Mouse (Mus musculus) intestine, embryonic 14.5 days (tissue): Measurements from ENCODE around the gene Vwa3a. TPM values are rescaled to one million over a fixed set of nuclear protein-coding genes. Genes with fewer than 3 reads are reported as not detected.

Source experiments
- ATAC-seq: fragments of 200-750 bp; cut with Nextera tagmentation; replicated peaks from 2 replicates; pipeline ENCODE4 v1.8.0; 2017; ENCODE audit warnings: low read depth, moderate number of reproducible peaks, moderate TSS enrichment, moderate library complexity; ENCODE audit not compliant: low FRiP score, low TSS enrichment
- DNase-seq: peaks from one replicate; pipeline ENCODE4 v3.0.0-alpha.2; 2018; ENCODE audit warnings: low spot score
- H3K27ac ChIP-seq: fragments of 300-500 bp; sonication (generic); 2 replicates; pipeline ENCODE4 v1.5.1; 2014; ENCODE audit warnings: low read depth, mild to moderate bottlenecking, control low read depth
- H3K27me3 ChIP-seq: fragments of 300-500 bp; sonication (generic); replicated peaks from 2 replicates; pipeline ENCODE4 v1.6.1; 2014; ENCODE audit warnings: low read length, control low read depth; ENCODE audit not compliant: control insufficient read depth, insufficient read depth
- H3K36me3 ChIP-seq: fragments of 300-500 bp; sonication (generic); 2 replicates; pipeline ENCODE4 v1.6.1; 2014; ENCODE audit warnings: low read length, control low read depth; ENCODE audit not compliant: control insufficient read depth, insufficient read depth
- H3K4me1 ChIP-seq: fragments of 300-500 bp; sonication (generic); replicated peaks from 2 replicates; pipeline ENCODE4 v1.6.1; 2014; ENCODE audit warnings: low read length, control low read depth, mixed read lengths; ENCODE audit not compliant: control insufficient read depth, insufficient read depth
- H3K4me2 ChIP-seq: fragments of 300-500 bp; sonication (generic); 2 replicates; pipeline ENCODE4 v1.6.1; 2014; ENCODE audit warnings: low read length
- H3K4me3 ChIP-seq: fragments of 300-500 bp; sonication (generic); 2 replicates; pipeline ENCODE4 v1.5.1; 2014; ENCODE audit warnings: low read depth, low read length, control low read depth, mixed read lengths
- H3K9ac ChIP-seq: fragments of 300-500 bp; sonication (generic); 2 replicates; pipeline ENCODE4 v1.6.1; 2014; ENCODE audit warnings: mild to moderate bottlenecking, low read length
- H3K9me3 ChIP-seq: fragments of 300-500 bp; sonication (generic); 2 replicates; pipeline ENCODE4 v1.6.1; 2016; ENCODE audit warnings: low read length, control low read depth; ENCODE audit not compliant: control insufficient read depth
- WGBS: fragments of 180-500 bp; shearing (Covaris S2); extraction: QIAGEN DNeasy Blood & Tissue Kit; methylation state at CpG from one replicate; pipeline ENCODE4 v1.1.7; 2014; 5-methylcytosine and 5-hydroxymethylcytosine counted together
- polyA plus RNA-seq: library from polyadenylated mRNA; unstranded; fragments of >200 nt; fragmentation: Nextera tagmentation; extraction: Ambion mirVana; gene quantifications from 2 replicates; pipeline ENCODE4 v1.2.1, GENCODE M21; 2014

The Vwa3a gene
- polyA plus RNA-seq, 1 experiment from 2014 or later: 0.32 TPM

DNA sequence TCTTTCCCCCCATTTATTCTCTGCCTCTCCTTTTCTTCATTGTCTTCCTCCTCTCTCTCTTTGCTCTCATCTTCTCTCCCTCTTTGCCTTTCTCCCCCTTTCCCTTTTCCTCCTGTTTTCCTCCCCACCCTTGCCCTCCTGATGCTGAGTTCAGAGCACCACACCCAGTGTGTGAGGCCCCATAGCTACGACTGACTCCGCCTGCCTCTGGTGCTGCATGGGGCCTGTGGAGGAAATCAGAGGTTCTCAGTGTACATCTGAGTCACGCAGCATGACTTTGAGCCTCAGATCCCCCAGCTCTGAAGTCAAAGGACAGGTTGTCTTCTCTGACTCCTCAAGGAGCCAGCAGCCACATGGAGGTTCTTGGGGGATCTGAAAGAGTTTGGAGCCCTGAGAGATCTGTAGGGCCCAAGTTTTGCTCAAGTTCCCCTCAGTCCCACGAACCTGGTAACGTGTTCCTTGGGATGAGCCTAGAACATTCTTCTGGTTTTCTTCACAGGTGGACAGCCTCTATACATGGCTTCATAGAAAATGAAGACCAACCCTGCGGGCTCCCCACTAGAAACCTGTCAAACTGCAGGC is 72.8 kb downstream of the Vwa3a start, which contains the start of gene Gm5737:
Gene Gm5737 (plus strand): TSS at position 532 of the 582 bp plus-strand sequence.
- H3K4me1 ChIP-seq: no peaks in the 10 kb centered on the region
- no peak within 1 kb of the TSS for H3K4me2 ChIP-seq
- no peak within 1 kb of the TSS for H3K4me3 ChIP-seq
- no peaks in the 10 kb centered on the region for H3K36me3 ChIP-seq
- 78% methylated on average over 6 of the region's 6 CpGs for WGBS
- no peak within 1 kb of the TSS; the same call in 1 of the 2 replicates for H3K27ac ChIP-seq
- ATAC-seq (no peak), DNase-seq (no peak)
- H3K9me3 ChIP-seq: no peaks in the 10 kb centered on the region
- no peak within 1 kb of the TSS for H3K9ac ChIP-seq
- 0 out of 2 replicates have a peak, but pooled peaks cover 5% of the 10 kb centered on the region for H3K27me3 ChIP-seq

DNA sequence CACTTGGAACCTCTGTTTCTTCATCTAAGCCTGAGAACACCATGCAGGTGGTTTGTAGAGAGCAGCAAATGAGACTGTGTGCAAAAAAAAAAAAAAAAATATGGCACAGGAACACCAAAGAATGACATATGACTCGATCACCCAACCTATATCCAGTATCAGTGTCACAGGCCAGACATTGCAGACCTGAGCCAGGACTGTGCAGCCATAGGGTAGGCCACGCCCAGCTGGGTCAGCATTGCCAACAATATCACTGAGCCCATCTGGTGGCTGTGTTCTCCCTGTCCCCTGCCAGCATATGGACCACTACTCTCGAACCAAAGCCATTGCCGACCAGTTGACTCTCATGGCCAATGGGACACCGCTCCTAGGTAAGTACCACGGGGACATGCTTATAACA is 78.4 kb downstream of the Vwa3a start:
- Histone ChIP-seq H3K36me3 (no peaks in the 10 kb centered on the region), H3K4me2 (no peak overlapping the region), H3K4me1 (no peaks in the 10 kb centered on the region), H3K27ac (no peak overlapping the region), H3K9ac (no peak overlapping the region), H3K4me3 (no peak overlapping the region), H3K27me3 (no peaks in the 10 kb centered on the region), H3K9me3 (no peaks in the 10 kb centered on the region)
- 87% methylated on average over 6 of the region's 6 CpGs for WGBS
- DNase-seq: no peak
- ATAC-seq: no peak

DNA sequence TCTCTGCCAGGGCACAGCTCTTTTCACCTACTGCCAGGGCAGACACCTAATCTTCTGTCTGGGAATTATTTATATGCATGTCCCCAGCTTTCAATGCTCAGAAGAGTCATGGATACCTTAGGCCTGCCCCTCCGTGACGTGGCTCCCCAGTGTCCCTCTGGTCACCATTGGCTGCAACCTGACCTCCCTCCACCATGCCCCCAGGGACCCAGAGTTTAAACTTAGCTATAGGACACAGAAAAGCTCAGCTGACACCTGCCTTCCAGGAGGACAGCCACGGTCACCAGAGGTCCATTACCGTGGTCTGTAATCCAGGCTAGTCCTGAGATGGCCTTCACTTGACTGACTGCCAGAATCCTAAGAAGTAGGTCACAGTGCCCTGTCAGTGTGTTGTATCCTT is 80.3 kb downstream of the Vwa3a start:
- WGBS: 90% methylated on average over 4 of the region's 4 CpGs
- Histone ChIP-seq H3K27ac (no peak overlapping the region), H3K4me3 (no peak overlapping the region), H3K36me3 (no peaks in the 10 kb centered on the region), H3K4me1 (no peaks in the 10 kb centered on the region), H3K4me2 (no peak overlapping the region), H3K27me3 (no peaks in the 10 kb centered on the region), H3K9ac (no peak overlapping the region), H3K9me3 (no peaks in the 10 kb centered on the region)
- ATAC-seq (no peak), DNase-seq (no peak)

DNA sequence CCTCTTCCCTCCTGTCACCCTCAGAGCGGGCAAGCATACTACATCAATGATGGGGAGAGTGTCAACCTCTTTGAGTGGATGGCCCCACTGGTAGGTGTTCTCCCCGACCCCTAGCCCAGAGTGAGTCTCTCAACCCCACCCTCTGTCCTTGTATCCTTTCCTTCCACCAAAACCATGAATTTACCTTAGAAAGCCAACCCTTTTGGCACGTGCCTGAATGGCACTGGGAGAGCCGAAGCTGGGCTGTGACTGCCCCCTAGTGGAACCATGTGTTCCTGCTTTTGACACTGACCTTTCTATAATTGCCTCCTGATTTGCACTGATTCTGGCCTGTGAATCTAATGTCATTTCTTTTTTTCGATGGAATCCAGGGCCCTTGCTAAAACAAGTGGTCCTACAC is 84.1 kb downstream of the Vwa3a start:
- no peaks in the 10 kb centered on the region for H3K36me3 ChIP-seq
- ATAC-seq (peak; percentile 52), DNase-seq (peak; percentile 83)
- no peak overlapping the region for H3K4me2 ChIP-seq
- no peaks in the 10 kb centered on the region for H3K4me1 ChIP-seq
- H3K27ac ChIP-seq: no peak overlapping the region
- no peaks in the 10 kb centered on the region for H3K27me3 ChIP-seq
- WGBS: 22% methylated on average over 5 of the region's 5 CpGs
- H3K4me3 ChIP-seq: no peak overlapping the region
- no peaks in the 10 kb centered on the region for H3K9me3 ChIP-seq
- H3K9ac ChIP-seq: no peak overlapping the region

DNA sequence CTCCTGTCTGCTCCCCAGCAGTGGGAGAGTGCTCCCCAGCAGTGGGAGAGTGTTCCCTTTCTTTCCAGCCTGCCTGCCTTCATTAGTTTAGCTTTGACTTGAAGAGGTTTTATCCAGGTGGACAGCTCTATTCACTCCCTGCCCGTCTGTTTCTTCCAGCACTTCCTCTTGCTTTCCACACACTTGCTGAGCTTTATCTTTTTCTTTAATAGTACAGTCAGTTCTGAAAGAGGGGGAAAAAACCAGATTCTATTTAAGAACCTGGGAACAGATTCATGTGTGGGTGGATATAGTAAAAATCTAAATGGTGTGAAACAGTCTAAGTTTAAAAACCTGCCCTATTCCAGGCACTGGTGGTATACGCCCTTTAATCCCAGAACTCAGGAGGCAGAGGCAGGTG is 86.0 kb downstream of the Vwa3a start:
- Histone ChIP-seq H3K4me1 (no peaks in the 10 kb centered on the region), H3K9ac (no peak overlapping the region), H3K36me3 (no peaks in the 10 kb centered on the region), H3K4me2 (no peak overlapping the region), H3K9me3 (no peaks in the 10 kb centered on the region), H3K27ac (no peak overlapping the region), H3K4me3 (no peak overlapping the region), H3K27me3 (no peaks in the 10 kb centered on the region)
- no peak for DNase-seq
- no peak for ATAC-seq
- 70% methylated on average over 2 of the region's 2 CpGs for WGBS

DNA sequence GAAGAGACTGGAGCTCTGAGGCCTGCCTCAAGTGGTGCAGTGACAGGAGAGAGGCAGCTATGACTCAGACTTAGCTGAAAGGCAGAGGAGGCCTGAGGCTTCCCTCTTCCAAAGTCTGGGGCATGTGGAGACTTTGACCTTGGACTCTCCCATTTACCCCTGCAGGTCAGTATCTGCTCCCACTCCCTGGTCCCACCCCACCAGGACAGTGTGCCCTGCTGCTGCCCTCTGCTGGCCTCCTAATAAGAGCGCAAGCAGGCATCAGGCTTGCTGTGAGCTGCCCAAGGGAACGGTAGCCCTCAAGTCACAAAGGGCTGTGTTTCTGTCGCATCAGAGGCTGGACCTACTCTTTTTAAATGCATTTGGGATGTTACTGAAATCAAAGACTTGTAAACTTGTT is 87.3 kb downstream of the Vwa3a start:
- Histone ChIP-seq H3K4me2 (no peak overlapping the region), H3K27ac (no peak overlapping the region), H3K27me3 (no peaks in the 10 kb centered on the region), H3K36me3 (no peaks in the 10 kb centered on the region), H3K4me3 (no peak overlapping the region), H3K9ac (no peak overlapping the region), H3K4me1 (peaks cover 4% of the 10 kb centered on the region; the same call in 1 of the 2 replicates), H3K9me3 (no peaks in the 10 kb centered on the region)
- ATAC-seq (no peak), DNase-seq (peak; percentile 73)
- 13% methylated on average over 3 of the region's 3 CpGs for WGBS

DNA sequence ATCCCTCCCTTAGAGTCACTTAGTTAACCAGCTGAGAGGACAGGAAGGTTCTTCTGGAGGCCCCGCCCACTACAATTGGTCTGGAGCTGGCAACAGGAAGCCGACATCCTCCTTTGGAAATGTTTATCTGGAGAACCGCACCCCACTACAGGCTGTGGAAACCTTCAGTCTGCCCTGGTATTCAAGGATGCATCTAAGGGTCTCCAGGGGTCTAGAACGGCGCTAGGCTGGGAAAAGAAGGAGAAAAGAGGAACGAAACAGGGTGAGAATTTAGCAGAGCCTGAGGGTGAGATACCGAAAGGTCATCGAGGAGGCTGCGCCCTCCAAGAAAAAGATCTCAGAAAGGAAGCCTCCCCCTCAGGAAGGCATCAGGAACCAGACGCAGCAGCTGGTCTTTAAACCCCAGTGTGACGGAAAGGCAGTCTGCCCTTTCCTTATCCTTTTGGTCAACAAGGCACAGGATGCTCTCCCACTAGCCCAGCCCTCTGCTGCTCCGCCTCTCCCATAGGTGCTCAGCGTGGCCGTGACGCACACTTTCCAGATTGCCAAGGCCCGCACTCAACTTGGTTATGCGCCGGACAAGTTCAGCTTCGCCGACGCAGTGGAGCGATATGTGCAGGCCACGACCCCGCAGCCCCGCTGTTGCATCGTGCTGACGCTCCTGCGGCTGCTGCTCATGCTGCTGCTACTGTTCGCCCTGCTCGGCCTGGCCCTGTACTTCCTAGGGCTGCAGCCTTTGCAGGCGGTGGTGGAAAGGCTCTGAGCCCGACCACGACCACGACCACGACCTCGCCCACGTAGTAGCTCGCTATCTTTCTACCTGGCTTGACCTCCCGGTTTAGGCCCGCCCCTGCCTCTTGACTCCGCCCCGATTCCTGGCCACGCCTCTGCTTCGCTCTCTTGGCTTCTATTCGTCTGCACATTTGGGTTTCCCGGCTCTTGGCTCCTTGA is 91.6 kb downstream of the Vwa3a start:
- no peaks in the 10 kb centered on the region for H3K27me3 ChIP-seq
- no peaks in the 10 kb centered on the region for H3K36me3 ChIP-seq
- peak; percentile 23 for ATAC-seq
- DNase-seq: peak; percentile 86
- H3K9ac ChIP-seq: peak overlapping the region; percentile 48
- H3K9me3 ChIP-seq: no peaks in the 10 kb centered on the region
- H3K4me2 ChIP-seq: peak overlapping the region; percentile 89
- peaks cover 5% of the 10 kb centered on the region; the same call in 1 of the 2 replicates for H3K4me1 ChIP-seq
- WGBS: 1% methylated on average over 45 of the region's 46 CpGs
- H3K27ac ChIP-seq: peak overlapping the region; percentile 30; the same call in 1 of the 2 replicates
- H3K4me3 ChIP-seq: peak overlapping the region; percentile 64

DNA sequence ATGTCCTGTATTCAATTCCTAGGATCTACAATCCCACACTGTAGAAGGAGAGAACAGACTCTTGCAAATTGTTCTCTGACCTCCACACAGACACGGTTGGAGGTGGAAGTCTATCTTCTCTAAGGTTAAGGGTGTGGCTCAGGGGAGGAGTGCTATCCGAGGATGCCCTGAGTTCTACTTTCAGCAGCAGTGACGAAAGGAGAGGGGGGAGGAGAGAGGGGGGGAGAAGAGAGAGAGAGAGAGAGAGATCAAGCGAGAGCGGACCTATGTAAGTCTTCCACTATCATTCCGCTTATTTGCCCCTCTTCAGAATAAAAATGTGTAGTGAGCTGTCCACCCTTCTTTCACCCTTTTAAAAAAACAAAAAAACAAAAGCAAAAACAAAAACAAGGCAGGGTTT is 95.3 kb downstream of the Vwa3a start:
- DNase-seq (no peak), ATAC-seq (no peak)
- Histone ChIP-seq H3K27ac (no peak overlapping the region), H3K4me1 (peaks cover 5% of the 10 kb centered on the region), H3K36me3 (no peaks in the 10 kb centered on the region), H3K4me3 (peak overlapping the region; percentile 54), H3K9ac (peak overlapping the region; percentile 46; the same call in 1 of the 2 replicates), H3K27me3 (no peaks in the 10 kb centered on the region), H3K4me2 (peak overlapping the region; percentile 58), H3K9me3 (no peaks in the 10 kb centered on the region)
- 42% methylated on average over 6 of the region's 6 CpGs for WGBS
